Mouse (Mus musculus): ENCODE data around the gene Zfp563. TPM values are rescaled to one million over a fixed set of nuclear protein-coding genes. Genes with fewer than 3 reads are reported as not detected.

Zfp563 gene
- total RNA-seq (2015) (3.8 and 4.0 TPM in 2 replicates), total RNA-seq (2017) (2.8 and 2.9 TPM in 2 replicates)

DNA sequence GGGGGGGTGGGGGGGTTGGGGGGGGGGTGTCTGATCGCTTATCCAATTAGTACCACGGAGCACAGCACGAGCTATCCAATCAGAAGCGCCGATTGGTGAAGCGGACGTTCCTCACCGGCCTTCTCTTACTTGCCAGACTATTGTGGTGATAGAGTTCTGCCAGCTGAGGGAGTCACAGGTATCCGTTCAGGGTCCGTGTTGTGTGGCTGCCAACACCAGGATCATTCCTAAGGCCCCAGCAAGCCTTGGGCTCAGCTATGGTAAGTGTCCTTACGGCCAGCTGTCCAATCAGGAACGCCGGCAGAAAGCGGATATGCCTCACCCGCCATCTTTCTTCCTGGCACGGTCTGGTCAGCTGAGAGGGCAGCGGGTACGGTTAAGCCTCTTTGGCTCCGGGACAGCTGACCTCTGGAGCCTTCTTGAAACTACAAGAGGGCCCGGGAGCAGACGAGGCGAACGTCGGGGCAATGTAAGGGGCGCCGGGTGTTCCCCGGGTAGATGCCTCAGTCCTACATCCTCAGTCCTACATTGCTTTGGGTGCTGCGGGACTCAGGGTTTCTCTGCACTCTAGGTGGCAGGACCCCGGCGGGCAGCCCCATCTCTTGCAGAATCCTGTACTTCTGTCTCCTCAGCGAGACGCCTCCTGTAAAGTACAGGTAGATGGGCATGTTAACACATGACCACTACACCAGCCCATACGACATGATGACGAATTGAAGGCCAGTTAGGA lies at the start of gene Zfp563:
TSS of gene Zfp563 (plus strand) at position 91 of the 730 bp plus-strand sequence.
- peak; percentile 97 for ATAC-seq (ENCODE audit: poor library complexity, severe bottlenecking)

DNA sequence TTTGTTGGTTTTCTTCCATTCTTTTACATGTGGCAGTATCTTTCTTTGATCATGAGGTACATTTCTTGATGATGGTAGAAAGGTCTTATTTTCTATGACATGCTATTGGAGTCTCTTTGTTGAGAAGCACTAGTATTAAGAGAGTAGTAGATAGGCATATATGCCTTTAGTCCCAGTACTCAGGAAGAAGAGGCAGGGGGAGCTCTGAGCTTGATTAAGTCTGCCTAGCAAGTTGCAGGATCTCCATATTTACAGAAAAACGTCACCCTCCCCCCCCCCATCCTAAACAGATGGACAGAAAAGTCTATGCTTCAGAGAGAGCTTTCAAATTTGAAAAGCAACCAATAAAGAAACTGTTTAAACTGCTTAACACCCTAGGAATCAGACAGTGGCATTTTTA lies 30.3 kb upstream of the Zfp563 start:
- ATAC-seq (ENCODE audit: poor library complexity, severe bottlenecking): no peak

DNA sequence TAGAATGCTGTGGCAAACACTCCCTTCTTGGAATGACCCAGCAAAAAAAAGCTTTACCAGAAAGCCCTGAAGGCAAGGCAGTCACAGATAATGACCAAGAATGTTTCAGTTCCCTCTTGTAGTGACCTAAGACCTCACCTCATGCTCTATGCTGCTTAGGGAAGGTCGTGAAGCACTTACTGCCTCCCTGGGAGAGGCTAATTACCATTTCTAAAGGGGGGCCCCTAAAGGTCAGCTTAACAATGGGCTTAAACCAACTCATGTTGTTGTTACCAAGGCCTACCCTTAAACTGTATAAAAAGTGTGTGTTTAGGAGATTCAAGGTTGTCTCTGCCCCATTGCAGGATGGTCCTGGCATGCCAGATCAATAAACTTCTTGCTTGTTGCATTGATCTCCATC lies 26.1 kb upstream of the Zfp563 start:
- no peak for ATAC-seq (ENCODE audit: poor library complexity, severe bottlenecking)

DNA sequence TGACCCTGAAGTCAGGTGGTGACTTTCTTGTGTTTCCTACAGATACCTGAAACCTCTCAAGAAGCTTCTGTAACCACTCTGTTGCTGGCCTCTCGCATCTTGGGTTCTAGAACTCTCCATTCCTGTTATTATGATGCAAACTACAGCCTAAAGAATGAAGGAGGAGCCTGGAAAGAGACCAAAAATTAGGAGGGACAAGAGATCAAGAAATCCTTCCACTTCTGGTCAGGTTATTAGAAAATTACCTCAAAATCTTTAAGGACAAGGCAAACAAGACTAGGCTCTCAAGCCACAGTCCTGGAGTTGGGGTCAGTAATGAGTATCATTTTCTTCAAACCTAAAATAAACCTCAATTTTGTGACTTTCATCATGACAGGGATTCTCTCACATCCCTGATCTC lies 21.2 kb upstream of the Zfp563 start, which contains the start of gene 4921501E09Rik:
TSS of gene 4921501E09Rik (minus strand) at position 101 of the 400 bp plus-strand sequence.
- ATAC-seq (ENCODE audit: poor library complexity, severe bottlenecking): no peak

DNA sequence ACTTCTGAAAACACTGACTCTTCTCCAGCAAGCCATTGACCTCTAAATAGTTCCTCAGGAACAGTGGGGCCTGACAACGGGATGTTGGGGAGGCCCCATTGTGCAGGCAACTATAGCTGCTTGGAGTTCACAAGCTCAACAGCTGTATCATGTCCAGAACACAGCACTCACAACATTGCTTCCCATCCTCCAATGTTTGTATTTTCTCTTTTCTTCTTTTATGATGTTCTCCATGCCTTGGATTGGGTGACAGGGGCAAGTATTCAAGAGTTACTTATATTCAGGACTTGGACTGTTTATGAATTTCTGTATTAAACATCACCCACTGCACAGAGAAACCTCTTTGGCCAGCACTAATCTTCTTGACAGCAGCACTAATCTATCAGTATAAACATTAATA lies 2.5 kb downstream of the Zfp563 start:
- ATAC-seq (ENCODE audit: poor library complexity, severe bottlenecking): no peak

DNA sequence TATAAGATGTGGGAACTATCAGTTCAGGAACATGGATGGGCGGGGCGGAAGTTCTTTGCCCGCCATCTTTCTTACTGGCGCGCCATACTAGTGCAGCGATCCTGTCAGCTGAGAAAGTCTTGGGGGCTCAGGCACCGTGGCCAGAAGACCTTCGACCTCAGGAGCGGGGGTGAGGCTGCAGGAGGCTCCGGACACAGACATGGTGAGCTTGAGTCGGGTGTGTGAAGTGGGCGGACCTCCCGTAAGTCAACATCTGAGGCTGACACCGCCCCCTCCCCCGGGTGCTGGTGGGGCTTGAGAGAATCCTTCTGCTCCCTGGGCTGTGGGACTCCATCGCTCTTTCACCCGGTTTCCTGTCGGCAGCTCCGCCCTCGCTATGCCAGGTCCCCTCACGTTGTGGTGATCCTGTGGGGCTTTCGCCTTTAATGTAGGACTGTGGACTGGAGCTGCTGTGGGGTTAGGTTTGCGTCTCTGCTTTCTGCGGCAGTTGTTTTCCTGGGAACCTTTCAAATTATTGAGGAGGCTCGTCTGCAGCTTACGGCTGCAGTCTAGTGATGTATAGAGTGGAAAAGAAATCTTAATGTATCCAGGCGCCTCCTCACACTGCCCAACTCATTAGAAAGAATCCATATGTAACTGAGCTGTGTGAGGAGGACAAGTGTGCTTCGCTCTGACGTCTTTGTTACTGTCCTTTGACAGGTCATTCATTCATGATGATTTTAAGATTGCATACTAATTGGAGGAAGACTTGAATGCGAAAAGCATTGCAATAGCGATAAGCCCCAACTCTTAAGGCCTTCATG lies 3.5 kb downstream of the Zfp563 start:
- peak; percentile 55 for ATAC-seq (ENCODE audit: poor library complexity, severe bottlenecking)

DNA sequence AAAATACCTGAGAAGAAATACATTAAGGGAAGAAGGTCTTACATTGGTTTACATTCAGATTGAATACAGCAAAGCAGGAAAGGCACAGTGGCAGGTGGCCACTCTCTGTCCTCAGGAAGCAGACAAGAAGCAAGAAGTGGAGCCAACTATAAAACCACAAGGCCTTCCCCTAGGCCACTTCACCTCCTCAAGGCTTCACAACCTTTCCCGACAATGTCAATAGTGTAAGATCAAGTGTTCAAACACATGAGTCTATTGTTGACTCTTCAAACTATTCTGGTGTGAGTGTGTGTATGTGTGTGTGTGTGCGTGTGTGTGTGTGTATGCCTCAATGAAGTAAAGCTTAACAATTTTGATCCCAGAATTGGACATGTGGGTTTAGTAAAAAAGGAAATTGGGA lies 8.3 kb downstream of the Zfp563 start:
- ATAC-seq (ENCODE audit: poor library complexity, severe bottlenecking): no peak

DNA sequence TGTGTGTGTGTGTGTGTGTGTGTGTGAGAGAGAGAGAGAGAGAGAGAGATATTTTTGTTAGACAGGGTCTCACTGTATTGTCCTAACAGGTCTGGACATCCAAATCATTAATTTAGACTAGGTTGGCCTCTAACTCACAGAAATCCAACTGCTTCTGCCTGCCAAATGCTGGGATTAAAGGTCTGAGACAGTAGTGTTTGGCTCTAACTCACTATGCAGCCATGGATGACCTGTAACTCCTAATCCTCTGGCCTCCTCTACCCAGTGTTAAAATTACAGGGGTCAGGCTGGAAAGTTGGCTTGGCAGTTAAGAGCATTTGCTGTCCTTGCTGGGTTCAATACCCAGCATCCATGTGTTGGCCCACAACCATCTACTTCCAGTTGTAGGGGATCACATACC lies 35.4 kb downstream of the Zfp563 start:
- no peak for ATAC-seq (ENCODE audit: poor library complexity, severe bottlenecking)

DNA sequence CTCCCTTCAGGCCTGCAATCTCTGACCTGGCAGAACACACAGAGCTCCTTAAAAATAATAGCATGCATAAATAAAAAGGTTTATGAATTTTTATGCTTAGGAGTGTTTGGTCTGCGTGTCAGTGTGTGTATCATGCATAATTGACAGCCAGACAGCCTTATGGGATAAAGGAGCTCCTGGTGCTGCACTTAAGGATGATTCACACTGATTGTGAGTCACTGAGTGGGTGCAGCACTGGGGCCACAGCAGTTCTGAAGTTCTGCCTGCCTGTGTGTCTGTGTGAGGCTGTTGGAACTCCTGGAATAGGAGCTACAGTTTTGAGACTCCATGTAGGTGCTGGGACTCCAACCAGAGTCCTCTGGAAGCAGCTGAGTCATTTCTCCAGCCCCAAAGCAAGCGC lies 37.1 kb downstream of the Zfp563 start:
- ATAC-seq (ENCODE audit: poor library complexity, severe bottlenecking): no peak

DNA sequence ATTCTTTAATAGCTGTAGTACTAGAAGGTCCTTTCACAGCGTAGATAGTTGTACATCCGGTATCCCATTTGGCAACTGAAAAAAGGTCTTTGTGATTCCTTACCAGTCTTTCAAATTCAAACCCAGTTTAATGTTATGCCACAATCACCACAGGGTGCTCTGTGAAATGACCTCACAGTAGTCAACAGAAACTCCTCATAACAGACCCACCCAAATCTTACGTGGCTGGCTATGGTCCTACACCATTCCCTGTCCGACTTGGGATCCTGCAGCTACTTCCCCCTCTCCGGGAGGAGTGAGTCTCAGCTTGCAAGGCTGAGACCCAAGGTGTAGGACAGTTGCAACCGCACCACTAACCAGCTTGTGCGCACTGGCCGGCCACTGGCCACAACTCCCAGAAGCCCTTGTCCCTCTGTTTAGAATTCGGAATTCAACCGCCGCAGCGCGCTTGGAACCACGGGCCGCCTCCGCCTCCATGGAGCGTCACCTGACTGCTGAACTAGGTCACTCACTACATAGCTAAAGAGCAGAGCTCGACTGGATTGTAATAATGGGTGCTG lies 50.2 kb downstream of the Zfp563 start, which contains the start of gene Morc2b:
TSS of gene Morc2b (minus strand) at position 423 of the 560 bp plus-strand sequence.
- ATAC-seq (ENCODE audit: poor library complexity, severe bottlenecking): no peak

Other genes starting within 250 kb of the Zfp563 start
- 2.4 and 3.4 TPM in 2 replicates for gene Zfp870, start 197.7 kb upstream of the Zfp563 start, total RNA-seq (2015)
- 2.1 and 2.9 TPM in 2 replicates for gene Zfp870, start 197.7 kb upstream of the Zfp563 start, total RNA-seq (2017)
- not detected in 2 replicates for gene Cyp4f14, start 172.0 kb upstream of the Zfp563 start, total RNA-seq (2015)
- gene Cyp4f14, start 172.0 kb upstream of the Zfp563 start, total RNA-seq (2017): not detected in 2 replicates
- gene Cyp4f13, start 141.9 kb upstream of the Zfp563 start, total RNA-seq (2015): 19.0 and 20.2 TPM in 2 replicates
- 9.2 and 11.7 TPM in 2 replicates for gene Cyp4f13, start 141.9 kb upstream of the Zfp563 start, total RNA-seq (2017)
- gene Zfp472, start 123.5 kb upstream of the Zfp563 start, total RNA-seq (2015): 16.7 and 20.0 TPM in 2 replicates
- gene Zfp472, start 123.5 kb upstream of the Zfp563 start, total RNA-seq (2017): 14.0 and 22.5 TPM in 2 replicates
- gene Zfp952, start 96.2 kb upstream of the Zfp563 start, total RNA-seq (2015): 5.2 and 7.2 TPM in 2 replicates
- gene Zfp952, start 96.2 kb upstream of the Zfp563 start, total RNA-seq (2017): 6.4 and 8.2 TPM in 2 replicates
- 3.8 and 4.0 TPM in 2 replicates for gene Zfp763, start 55.9 kb upstream of the Zfp563 start, total RNA-seq (2015)
- gene Zfp763, start 55.9 kb upstream of the Zfp563 start, total RNA-seq (2017): 3.0 and 3.6 TPM in 2 replicates
- not detected in 2 replicates for gene 4921501E09Rik, start 21.3 kb upstream of the Zfp563 start, total RNA-seq (2015)
- gene 4921501E09Rik, start 21.3 kb upstream of the Zfp563 start, total RNA-seq (2017): not detected in 2 replicates
- gene Morc2b, start 50.4 kb downstream of the Zfp563 start, total RNA-seq (2015): not detected in 2 replicates
- not detected in 2 replicates for gene Morc2b, start 50.4 kb downstream of the Zfp563 start, total RNA-seq (2017)
- gene Olfr55, start 79.1 kb downstream of the Zfp563 start, total RNA-seq (2015): not detected in 2 replicates
- gene Olfr55, start 79.1 kb downstream of the Zfp563 start, total RNA-seq (2017): not detected in 2 replicates
- gene Olfr239, start 102.0 kb downstream of the Zfp563 start, total RNA-seq (2015): not detected in 2 replicates
- gene Olfr239, start 102.0 kb downstream of the Zfp563 start, total RNA-seq (2017): not detected in 2 replicates
- gene Olfr1564, start 132.4 kb downstream of the Zfp563 start, total RNA-seq (2015): not detected in 2 replicates
- gene Olfr1564, start 132.4 kb downstream of the Zfp563 start, total RNA-seq (2017): not detected in 2 replicates
- gene Zfp955a, start 165.8 kb downstream of the Zfp563 start, total RNA-seq (2015): 9.8 and 12.1 TPM in 2 replicates
- 11.4 and 12.2 TPM in 2 replicates for gene Zfp955a, start 165.8 kb downstream of the Zfp563 start, total RNA-seq (2017)
- 0.05 TPM in 1 of 2 replicates, not detected in the other for gene Olfr63, start 175.4 kb downstream of the Zfp563 start, total RNA-seq (2015)
- not detected in 2 replicates for gene Olfr63, start 175.4 kb downstream of the Zfp563 start, total RNA-seq (2017)
- 4.1 and 5.3 TPM in 2 replicates for gene Zfp955b, start 200.2 kb downstream of the Zfp563 start, total RNA-seq (2015)
- gene Zfp955b, start 200.2 kb downstream of the Zfp563 start, total RNA-seq (2017): 5.7 and 6.4 TPM in 2 replicates

Data from megakaryocyte, adult 5-6 weeks (primary cell).